Mouse (Mus musculus) E14TG2a.4 (cell line): ENCODE results near the gene Thap12.

Experiments used
- H3K27me3 ChIP-seq: 2 replicates; pipeline ENCODE4 v1.6.1; 2014; ENCODE audit warnings: low read length, control low read depth; ENCODE audit not compliant: insufficient read depth
- H3K36me3 ChIP-seq: 2 replicates; pipeline ENCODE4 v1.6.1; 2014; ENCODE audit warnings: low read length, control low read depth; ENCODE audit not compliant: insufficient read depth
- H3K4me1 ChIP-seq: replicated peaks from 2 replicates; pipeline ENCODE4 v1.6.1; 2014; ENCODE audit warnings: low read depth, low read length, control low read depth
- H3K4me3 ChIP-seq: replicated peaks from 2 replicates; pipeline ENCODE4 v1.5.1; 2014; ENCODE audit warnings: mild to moderate bottlenecking, low read length
- H3K9me3 ChIP-seq: 2 replicates; pipeline ENCODE4 v1.6.1; 2014; ENCODE audit warnings: low read length, control low read depth
- CTCF ChIP-seq: conservative IDR thresholded peaks from 2 replicates; pipeline ENCODE4 v1.5.1; 2014; ENCODE audit warnings: low read length
- NANOG ChIP-seq: IDR thresholded peaks from 2 replicates; pipeline ENCODE4 v1.6.1; 2014; ENCODE audit warnings: borderline replicate concordance, low read length, mixed read lengths
- POU5F1 ChIP-seq: IDR thresholded peaks from 2 replicates; pipeline ENCODE4 v1.6.1; 2014; ENCODE audit warnings: low read length, borderline replicate concordance

The Thap12 gene

DNA sequence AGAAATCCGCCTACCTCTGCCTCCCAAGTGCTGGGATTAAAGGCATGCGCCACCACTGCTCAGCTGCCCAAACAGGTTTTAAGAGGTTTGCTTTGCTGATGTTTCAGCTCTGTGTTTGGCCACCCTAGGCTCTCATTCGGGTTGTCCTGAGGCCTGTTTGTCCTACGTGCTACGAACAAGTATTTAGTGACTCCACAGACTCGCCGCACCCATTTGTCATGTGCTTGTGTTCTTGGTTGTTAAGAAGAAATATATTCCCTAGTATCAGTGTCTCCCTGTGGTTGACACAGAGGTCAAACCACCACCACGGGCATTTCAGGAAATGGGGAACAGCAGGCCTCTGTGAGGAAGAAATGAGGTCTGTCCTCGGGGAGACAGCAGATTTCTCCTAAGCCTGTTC, 31.5 kb upstream of the Thap12 start:
- TF ChIP-seq POU5F1 (no peak), NANOG (no peak), CTCF (no peak)
- Histone ChIP-seq H3K9me3 (no peaks in the 10 kb centered on the region), H3K4me3 (no peak overlapping the region), H3K4me1 (no peaks in the 10 kb centered on the region), H3K36me3 (no peaks in the 10 kb centered on the region), H3K27me3 (peaks cover 9% of the 10 kb centered on the region; the same call in 1 of the 2 replicates)

DNA sequence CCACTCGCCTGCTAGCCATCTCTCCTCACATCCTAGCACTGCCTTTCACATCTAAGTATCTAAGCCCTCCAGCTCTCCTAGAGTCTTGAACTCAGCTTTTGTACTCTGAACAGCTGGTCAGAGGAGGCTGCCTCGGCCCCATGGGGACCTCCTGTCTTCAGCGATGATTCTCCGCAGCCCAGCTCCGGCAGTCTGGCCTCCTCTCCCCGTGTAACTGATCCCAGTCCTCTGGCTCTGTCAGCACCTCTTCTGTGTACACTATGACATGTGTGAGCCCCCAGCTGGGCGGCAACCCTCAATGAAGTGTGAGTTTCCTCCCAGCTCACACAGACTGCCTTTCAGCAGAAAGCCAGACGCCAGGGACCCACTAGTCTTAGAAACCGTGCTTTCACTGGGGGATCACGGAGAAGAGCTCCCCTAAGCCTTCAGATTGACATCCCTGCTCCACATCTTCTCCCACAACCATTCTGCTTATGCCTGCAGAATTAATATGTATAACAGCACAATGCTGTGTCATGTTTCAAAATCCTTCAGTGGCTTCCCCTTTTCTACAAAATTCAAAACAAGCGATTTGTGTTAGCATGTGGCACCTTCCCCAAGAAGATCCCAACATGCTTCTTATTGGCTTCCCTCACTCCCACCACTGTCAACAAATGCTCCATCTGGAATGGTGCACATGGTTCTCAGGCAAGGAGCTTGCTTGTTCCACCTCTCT, 30.5 kb upstream of the Thap12 start:
- H3K4me1 ChIP-seq = no peaks in the 10 kb centered on the region
- TF ChIP-seq POU5F1 (no peak), CTCF (no peak), NANOG (no peak)
- no peak overlapping the region for H3K4me3 ChIP-seq

DNA sequence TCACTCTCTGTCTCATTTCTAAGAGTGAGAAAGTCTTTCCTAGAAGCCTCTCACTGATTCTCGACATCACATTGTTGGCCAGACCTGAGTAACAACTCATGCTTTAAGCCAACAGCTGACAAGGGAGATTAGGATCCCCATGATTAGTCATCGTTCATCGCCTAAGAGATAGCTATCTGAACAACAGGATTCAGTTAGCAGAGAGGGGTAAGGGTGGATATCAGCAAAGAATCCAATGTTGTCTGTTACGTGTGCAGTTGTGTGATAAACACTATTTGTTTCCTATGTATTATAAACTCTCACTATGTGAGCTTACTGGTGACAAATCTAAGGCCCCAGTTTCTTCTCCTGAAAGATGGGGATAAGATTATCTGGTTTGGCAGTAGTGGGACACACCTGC, 28.6 kb upstream of the Thap12 start:
- peaks cover 11% of the 10 kb centered on the region; the same call in 1 of the 2 replicates for H3K27me3 ChIP-seq
- H3K9me3 ChIP-seq = no peaks in the 10 kb centered on the region
- no peaks in the 10 kb centered on the region for H3K4me1 ChIP-seq
- TF ChIP-seq NANOG (no peak), POU5F1 (no peak), CTCF (no peak)
- H3K36me3 ChIP-seq = no peaks in the 10 kb centered on the region
- H3K4me3 ChIP-seq = no peak overlapping the region

More for the DNA sequence above, 30.5 kb upstream of the Thap12 start:
- Histone ChIP-seq H3K9me3 (no peaks in the 10 kb centered on the region), H3K36me3 (no peaks in the 10 kb centered on the region), H3K27me3 (peaks cover 9% of the 10 kb centered on the region; the same call in 1 of the 2 replicates)

DNA sequence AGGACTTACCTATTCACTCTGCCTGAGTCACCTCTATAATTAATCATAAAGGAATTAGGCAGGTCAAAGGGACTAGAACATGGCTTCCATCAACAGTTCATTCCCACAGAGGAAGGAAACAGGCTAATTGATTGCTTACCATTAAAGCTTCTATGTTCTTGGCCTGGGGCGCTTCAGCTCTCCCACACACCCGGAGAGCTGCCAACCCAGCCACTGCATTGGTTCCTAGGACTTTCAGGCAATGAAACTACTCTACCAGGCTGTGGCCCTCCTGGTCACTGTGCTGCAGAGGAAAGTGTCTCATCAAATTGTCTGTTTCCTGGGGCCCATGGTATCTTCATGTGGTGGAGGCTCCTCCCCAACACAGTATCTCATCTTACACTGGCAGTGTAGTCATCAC, 25.4 kb upstream of the Thap12 start:
- H3K4me3 ChIP-seq = no peak overlapping the region
- TF ChIP-seq CTCF (no peak), NANOG (no peak), POU5F1 (no peak)
- H3K4me1 ChIP-seq = peaks cover 3% of the 10 kb centered on the region
- H3K36me3 ChIP-seq = no peaks in the 10 kb centered on the region
- H3K9me3 ChIP-seq = no peaks in the 10 kb centered on the region
- peaks cover 19% of the 10 kb centered on the region; the same call in 1 of the 2 replicates for H3K27me3 ChIP-seq

DNA sequence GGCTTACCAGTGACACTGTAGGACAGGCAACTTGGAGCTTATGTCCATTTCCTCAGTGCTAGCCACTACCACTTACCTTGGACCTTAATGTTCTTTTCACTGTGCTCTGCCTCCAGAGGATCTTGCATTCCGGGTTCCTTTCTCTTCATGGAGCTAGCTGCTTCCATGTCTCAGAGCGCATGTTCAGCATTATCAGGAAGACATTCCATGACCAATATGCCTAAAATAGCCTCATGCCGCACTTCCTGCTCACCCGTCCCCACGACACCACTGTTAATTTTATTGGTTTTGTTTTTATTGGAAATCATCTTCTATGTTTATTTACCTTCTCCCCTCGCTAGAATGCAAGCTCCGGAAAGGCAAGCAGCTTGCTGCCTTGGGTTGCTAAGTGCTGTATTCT, 24.5 kb upstream of the Thap12 start:
- H3K4me1 ChIP-seq = peaks cover 5% of the 10 kb centered on the region
- no peaks in the 10 kb centered on the region for H3K9me3 ChIP-seq
- peaks cover 17% of the 10 kb centered on the region; the same call in 1 of the 2 replicates for H3K27me3 ChIP-seq
- H3K4me3 ChIP-seq = no peak overlapping the region
- H3K36me3 ChIP-seq = no peaks in the 10 kb centered on the region
- TF ChIP-seq CTCF (no peak), NANOG (no peak), POU5F1 (no peak)

DNA sequence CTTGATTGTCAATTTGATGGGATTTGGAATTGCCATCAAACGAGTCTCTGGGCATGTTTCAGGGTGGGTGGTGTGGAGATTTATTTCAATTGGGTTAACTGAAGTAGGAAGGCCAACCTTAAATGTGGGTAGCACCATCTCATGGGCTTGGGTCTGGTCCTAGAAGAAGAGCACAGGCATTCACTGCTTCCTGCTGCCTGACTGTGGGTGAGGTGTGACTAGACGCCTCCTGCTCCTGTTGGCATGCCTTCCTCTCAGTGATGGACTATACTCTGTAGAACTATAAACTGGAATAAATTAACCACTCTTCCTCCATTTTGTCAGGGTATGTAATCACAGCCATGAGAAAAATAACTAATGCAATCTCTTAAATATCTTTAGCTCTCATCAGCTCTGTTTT, 22.2 kb upstream of the Thap12 start:
- H3K36me3 ChIP-seq = no peaks in the 10 kb centered on the region
- TF ChIP-seq NANOG (no peak), CTCF (no peak), POU5F1 (no peak)
- H3K4me1 ChIP-seq = peaks cover 5% of the 10 kb centered on the region
- peaks cover 20% of the 10 kb centered on the region; the same call in 1 of the 2 replicates for H3K27me3 ChIP-seq
- H3K4me3 ChIP-seq = no peak overlapping the region
- no peaks in the 10 kb centered on the region for H3K9me3 ChIP-seq

DNA sequence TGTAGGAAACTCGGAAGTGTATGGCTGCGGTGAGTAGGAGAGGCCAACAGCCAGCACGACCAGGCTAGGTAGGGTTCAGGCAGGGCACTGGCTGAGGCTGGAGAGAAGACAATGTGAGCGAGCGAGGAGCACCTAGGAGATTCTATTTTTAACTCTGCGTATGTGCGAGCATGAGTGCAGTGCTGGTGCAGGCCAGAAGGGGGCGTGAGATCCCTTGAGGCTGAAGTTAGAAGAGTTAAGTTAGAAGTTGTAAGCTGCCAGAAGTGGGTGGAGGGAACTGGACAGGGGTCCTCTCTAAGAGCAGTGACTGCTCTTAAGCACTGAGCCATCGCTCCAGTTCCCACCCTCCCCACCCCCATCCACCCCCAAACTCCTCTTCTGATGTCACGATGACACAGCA, 20.1 kb upstream of the Thap12 start:
- TF ChIP-seq NANOG (no peak), CTCF (peak; percentile 75), POU5F1 (no peak)

DNA sequence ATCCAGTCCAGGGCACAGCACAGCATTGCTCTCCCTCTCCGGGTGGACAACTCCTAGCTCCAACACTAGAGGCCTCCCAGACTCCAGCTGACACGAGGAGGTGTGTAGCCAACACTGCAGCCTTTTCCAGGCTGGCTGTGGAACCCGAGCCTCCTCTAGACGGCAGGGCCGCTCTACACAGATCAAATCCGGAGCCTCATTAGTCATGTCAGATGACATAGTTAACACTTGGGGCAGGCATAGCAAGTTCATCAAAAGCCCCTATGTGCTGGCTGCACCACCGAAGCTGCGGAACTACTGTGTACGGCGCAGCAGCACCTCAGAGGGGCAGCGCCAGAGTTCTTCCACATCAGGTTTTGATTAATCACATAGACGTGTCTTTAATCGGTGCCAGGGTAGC, 17.0 kb upstream of the Thap12 start:
- H3K4me1 ChIP-seq = peaks cover 5% of the 10 kb centered on the region
- no peaks in the 10 kb centered on the region for H3K9me3 ChIP-seq
- H3K4me3 ChIP-seq = no peak overlapping the region
- H3K36me3 ChIP-seq = no peaks in the 10 kb centered on the region
- H3K27me3 ChIP-seq = 0 out of 2 replicates have a peak, but pooled peaks cover 10% of the 10 kb centered on the region
- TF ChIP-seq POU5F1 (no peak), NANOG (no peak), CTCF (no peak)

More for the DNA sequence above, 20.1 kb upstream of the Thap12 start:
- peaks cover 17% of the 10 kb centered on the region; the same call in 1 of the 2 replicates for H3K27me3 ChIP-seq
- no peaks in the 10 kb centered on the region for H3K36me3 ChIP-seq
- H3K4me3 ChIP-seq = no peak overlapping the region
- H3K4me1 ChIP-seq = peaks cover 5% of the 10 kb centered on the region
- no peaks in the 10 kb centered on the region for H3K9me3 ChIP-seq
